Mouse (Mus musculus) cerebellum, adult 11 months (tissue): ENCODE results near the gene Olfr1028.

Source experiments
- DNase-seq: peaks from one replicate; pipeline ENCODE4 v3.0.0; 2022

Gene Olfr1028

GRCm38 (mm10) chr2:85950137-85950536 is at the start of gene Olfr1028:
Gene Olfr1028 (plus strand): TSS chr2:85950437.
- no peak for DNase-seq

- no peak for DNase-seq
These were observed 45.3 kb upstream of the Olfr1028 start, which contains the start of gene Olfr1024 for GRCm38 (mm10) chr2:85904952-85905351. Gene Olfr1024 (minus strand): TSS chr2:85905052.

- DNase-seq, result no peak
These were observed 37.0 kb upstream of the Olfr1028 start for GRCm38 (mm10) chr2:85913197-85913596.

GRCm38 (mm10) chr2:85914893-85915292 is 35.3 kb upstream of the Olfr1028 start, which contains the start of gene Olfr1025-ps1:
Gene Olfr1025-ps1 (plus strand): TSS chr2:85915193.
- DNase-seq, result no peak

DNA sequence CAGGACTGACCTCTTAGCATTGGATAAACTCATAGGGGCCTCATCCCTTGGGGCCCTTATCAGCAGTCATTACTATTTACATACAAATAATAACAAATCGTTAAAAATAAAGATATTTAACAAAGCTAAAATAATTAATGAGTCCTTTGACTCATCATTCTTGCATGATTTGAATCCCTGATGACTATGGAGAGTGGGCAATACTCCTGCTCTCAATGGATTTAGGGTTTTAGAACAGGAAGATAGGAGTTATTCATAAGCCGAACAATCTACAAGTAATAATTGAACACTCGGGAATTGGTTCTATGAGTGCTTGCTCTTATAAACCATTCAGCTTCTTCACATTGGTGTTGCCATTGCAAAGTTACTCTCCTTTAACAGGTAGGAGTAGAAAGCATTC is 29.0 kb upstream of the Olfr1028 start, which contains the start of gene Olfr1026:
Olfr1026 (plus strand) TSS at position 301 of the 400 bp plus-strand sequence.
- no peak for DNase-seq

DNA sequence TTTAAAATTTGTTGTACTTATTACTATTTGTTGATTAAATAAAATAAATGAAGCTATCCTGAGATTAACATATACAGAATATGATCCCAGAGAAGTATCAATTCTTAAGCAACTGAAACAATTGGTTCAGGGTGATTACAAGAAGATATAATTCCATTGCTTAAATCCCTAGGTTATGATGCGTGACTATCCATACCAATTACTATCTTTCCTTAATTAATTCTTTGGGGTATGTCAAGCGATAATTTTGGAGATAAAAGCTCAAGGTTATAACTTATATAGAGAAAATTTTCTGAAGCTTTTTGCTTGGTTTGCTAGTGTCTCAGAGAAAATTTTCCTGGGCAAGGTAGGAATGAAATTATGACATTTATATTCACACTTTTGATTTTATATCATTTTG is 23.4 kb downstream of the Olfr1028 start, which contains the start of gene Olfr1029:
Olfr1029 (plus strand) TSS at position 301 of the 400 bp plus-strand sequence.
- no peak for DNase-seq

DNA sequence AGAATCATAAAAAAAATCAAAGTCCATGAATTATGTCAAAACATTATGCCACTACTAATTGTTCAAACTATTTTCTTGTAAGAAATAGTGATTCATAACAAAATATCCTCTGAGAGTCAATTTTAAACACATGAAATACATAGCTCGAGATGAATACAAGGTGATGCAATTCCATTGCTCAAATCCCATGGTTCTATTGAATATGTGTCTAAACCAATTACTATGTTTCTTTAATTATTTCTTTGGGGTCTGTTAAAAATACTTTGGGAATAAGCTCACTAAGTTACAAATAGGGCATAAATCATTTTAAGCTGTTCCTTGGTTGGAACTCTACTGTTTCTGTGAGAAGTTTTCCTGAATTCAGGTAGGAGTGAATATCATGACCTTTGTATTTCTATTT is 28.7 kb downstream of the Olfr1028 start, which contains the start of gene Olfr1030:
Olfr1030 (plus strand) TSS at position 301 of the 400 bp plus-strand sequence.
- DNase-seq, result no peak

DNA sequence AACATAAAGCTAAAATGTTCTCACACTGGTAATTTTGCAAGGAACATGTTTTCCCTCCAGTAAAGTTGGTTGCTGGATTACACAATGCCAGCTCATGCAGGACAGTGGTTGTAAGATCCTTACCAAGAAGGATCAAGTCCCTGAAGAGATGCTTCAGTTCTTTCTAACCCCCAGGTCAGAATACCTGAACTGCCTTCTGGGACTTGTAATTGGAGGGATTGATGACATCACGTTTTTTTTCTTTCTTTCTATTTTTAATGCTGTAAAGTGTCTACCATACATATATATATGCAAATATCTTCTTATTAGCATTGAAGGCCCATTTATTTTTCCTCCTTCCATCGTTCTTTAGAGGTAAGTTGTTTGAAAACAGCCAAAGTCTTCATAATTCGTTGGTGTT is 39.8 kb downstream of the Olfr1028 start, which contains the start of gene Olfr1031:
Olfr1031 (plus strand) TSS at position 301 of the 400 bp plus-strand sequence.
- no peak for DNase-seq
